Mouse (Mus musculus) 3T3-L1 (cell line): ENCODE data around the gene Slc2a6.
A peak's percentile ranks its signal among the peaks of the same experiment; 100 is the strongest.

Experiments
- DNase-seq: peaks from one replicate; pipeline ENCODE4 v3.0.0-alpha.2; 2015; ENCODE audit warnings: low read depth, low spot score

The Slc2a6 gene

DNA sequence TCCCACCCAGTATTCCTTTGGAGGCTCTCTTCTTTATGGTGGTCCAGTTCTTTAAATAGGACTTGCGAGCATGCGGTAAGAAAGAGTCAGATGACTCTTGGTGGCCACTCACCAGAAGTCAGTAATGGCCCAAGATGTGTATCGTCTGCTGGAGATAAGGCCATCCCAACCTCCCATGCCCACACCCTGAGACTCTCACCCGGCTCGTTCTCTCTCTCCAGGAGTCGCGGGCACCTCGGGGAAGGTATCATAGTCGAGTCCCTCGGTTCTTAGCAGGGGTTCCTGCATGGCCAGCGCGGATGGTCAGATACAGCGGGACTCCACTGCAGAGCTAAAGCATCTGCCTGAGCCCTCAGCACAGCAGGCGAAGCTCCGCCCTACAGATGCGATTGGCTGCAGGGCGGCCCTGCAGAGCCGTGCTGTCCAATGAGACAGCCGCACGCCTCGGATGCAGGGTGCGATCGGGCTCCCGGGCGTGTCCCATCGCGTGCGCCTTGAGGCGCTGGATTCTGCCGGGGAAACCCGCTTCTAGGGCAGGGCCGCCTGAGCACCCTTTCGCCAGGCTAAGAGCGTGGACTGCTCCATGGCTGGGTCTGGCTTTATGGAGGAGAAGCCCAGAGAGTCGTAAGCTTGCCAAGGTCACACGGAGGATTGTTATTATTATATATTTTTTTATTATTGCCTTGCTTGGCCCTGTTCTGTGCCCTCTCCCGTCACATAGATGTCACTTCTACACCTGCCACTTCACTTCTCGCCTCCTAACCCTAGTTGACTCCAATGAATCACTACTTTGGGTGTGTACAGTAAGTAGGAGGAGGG, at the start of gene Slc2a6:
Gene Slc2a6 (minus strand): TSS at position 381 of the 819 bp plus-strand sequence.
- peak; percentile 58 for DNase-seq

DNA sequence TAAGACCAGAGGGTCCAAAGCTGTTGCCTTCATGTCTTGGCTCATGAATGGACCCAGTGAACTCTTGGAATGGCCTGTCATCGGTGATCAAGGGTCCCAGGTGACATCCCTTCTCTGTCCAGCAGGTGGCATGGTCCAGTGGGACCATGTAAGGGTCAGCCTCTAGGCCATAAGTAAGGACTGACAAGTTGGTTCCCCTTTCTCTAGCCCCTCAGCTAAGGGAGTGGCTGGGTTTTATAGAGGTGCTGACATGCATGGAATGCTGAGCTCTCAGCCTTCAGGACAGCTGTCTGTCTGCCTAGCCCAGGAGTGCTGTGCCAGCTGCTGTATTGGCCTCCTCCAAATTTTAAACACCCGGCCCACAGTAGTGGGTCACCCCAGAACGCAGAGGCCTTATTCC, 47.7 kb upstream of the Slc2a6 start:
- peak; percentile 58 for DNase-seq

DNA sequence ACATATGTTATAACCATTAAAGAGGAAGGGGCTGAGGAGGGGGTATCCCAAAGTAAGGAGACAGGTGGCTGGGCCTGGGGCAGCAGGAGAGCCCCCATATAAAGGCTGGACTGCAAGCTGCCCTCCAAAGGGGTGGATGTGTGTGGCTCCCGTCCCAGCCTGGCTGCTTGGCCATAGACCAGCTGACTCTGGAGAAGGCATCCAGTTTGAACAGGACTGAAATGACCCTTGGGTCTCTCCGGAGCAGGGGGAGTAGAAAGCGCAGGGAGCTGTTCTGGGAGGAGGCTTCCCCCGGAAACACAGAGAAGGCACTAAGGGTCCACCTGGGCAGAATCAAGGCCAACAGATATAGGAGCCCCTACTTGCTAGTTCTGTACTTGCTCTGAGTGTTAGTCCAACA, 47.0 kb upstream of the Slc2a6 start:
- DNase-seq: no peak

DNA sequence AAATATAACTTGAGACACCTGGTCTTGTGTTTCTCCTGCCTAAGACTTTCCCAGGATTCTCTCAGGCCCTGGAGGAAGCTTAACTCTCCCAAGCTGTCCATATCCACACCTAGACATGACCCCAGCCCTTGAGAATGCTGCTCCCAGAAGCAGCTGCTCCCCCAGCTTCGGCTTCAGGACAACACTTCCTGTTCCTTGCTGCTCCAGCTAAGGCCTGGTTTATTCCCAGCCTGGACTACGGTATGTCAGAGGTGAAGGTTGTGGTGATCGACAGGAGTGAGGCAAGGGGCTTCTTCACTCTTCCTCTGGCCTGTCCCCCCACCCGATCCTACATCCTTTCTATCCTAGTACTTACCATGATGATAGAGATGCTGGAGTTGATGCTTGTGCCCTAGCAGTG, 45.6 kb upstream of the Slc2a6 start:
- DNase-seq: no peak

DNA sequence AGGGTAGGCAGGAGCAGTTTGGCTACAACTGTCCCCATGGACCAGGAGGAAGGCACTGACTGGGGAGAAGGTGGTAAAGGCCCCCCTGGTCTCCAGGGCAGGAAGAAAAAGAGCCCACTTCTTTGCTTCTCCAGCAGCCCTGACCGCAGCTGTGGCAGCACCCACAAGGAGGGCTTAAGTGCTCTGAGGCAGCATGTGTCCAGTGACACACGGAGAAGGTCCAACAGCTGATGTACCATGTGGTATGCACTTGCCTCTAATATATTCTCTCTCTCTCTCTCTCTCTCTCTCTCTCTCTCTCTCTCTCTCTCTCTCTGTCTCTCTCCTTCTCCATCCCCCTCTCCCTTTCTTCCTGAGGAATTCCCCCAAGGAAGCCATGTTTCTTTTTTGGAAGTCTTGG, 44.2 kb upstream of the Slc2a6 start, which contains the start of gene Mymk:
Gene Mymk (minus strand): TSS at position 202 of the 400 bp plus-strand sequence.
- DNase-seq: no peak

DNA sequence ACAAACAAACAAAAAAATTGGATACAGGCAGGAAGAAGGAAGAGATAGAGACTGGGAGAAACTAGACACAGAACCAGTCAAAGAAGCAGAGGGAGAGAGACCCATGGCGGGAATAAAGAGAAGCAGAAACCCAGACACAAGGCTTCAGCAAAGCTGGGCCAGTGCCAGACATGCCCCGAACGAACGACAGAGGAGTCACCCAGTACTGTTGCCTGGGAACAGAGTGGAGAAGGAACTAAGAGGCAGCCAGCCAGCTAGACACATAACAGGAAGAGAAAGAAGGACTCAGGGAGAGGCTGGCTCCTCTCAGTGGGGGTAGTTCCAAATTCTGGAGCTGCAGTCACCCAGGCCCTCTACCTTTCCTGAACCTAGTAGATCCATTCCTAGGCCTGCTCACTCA, 43.3 kb upstream of the Slc2a6 start:
- peak; percentile 35 for DNase-seq

DNA sequence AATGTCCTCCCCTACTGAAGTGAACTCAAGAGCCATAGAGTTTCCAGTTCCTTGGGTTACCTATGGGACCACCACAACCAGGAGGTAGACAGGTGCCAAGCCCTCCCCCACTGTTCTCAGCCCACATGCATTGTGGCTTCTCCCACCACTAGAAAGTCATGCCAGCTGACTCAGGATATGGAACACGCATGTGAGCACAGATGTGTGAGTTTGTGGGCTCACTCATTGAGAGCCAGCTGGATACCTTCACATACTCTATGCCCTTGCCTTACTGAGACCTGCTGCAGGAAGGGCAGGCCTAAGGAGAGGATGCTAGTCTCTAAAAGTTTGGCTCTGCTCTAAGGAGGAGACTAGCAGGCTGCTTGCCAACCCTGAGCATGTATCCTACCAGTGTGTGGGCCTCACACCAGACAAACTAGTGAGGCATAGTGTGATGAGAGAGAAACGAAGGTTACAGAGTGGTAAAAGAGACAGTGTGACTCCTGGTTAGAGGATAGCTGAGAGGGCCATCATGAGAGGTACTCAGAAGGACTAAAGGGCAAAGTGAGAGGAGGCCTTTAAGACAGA, 42.5 kb upstream of the Slc2a6 start:
- DNase-seq: no peak

DNA sequence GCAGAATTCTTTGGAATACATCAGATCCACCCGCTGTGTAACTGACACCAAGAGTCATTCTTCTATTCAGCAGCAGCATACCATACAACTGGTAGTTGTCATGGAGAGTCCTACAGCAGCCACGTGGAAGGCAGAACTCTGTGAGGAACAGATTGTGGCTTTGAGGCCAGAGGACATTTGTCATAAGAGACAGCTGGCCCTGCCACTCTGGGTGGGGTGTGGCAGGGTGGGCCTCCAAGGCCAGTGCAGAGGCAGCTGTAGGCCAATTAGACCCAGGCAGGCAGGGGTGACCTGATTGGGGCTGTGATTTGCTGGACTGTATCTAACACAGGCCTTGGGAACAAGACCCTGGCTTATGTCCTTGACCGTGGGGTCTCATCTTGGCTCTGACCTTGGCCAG, 41.8 kb upstream of the Slc2a6 start:
- no peak for DNase-seq

DNA sequence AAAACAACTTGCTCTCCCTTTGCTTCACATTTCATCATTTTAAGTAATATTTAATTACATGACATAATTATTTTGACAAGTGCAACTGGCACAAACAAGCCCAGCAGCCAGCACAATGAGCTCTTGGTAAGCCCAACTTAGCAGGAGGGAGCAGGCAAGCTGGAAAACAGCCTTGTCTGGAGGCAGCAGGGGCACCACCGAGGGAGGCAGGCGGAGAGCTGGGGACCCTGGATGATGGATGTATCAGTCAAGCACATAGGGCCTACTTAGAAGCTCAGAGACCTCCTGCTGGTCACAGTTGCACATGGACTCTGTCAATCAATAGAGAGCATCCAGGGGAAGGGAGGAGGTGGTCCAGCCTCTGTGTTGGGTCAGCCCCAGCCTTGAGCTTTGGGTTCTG, 40.2 kb upstream of the Slc2a6 start:
- no peak for DNase-seq

DNA sequence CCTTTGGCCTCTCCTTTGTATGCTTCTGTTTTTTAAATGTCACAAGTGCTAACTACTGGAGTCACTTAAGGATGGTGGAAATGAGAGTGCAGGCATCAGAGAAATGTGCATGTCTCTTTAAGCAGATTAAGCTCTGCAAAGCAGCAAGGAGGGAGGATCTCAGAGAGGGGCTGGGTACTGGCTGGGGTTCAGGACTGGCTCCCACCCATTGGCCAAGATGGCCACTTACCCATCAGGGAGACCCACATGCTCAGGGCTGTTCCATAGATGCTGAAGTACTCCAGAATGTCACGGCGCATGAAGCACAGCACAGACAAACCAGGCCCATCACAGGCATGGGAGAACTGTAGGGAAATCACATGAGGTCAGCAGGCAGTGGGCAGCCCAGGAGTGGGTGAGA, 39.3 kb upstream of the Slc2a6 start:
- DNase-seq: no peak

DNA sequence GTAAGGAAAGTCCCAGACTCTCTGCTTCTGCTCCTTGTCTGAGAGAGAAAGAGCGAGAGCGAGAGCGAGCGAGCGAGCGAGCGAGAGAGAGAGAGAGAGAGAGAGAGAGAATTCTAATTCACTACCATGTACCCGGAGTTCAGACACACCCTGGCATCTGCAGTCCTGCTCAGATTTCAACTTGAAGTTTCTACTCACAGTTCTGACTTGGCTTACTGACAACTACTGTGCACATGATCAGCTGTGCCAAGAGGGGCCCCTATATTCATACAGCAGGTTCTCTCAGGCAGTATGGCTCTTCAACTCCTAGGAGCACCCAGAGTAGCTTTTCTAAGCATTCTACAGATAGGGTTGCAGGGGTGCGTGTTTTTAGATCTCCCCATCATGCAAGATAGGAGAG, 31.4 kb upstream of the Slc2a6 start:
- DNase-seq: no peak

DNA sequence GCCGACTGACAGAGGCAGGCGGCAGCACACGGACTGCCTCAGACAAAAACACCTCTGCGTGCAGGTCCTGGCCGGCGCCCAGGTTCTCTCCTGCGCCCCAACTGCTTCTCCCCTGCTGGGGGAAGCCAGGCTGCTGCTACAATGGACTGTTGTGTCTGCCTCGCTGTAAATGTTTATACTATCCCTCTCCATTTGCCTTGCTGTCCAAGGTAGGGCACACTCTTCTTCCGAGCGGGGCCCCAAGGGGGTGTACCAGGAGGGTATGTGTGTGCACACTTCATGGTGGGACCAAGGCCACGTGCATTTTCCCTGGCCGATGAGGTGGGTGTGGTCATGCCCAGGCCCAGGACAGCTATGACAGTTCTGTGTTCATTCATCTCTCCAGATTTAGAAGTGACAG, 31.0 kb upstream of the Slc2a6 start:
- no peak for DNase-seq

DNA sequence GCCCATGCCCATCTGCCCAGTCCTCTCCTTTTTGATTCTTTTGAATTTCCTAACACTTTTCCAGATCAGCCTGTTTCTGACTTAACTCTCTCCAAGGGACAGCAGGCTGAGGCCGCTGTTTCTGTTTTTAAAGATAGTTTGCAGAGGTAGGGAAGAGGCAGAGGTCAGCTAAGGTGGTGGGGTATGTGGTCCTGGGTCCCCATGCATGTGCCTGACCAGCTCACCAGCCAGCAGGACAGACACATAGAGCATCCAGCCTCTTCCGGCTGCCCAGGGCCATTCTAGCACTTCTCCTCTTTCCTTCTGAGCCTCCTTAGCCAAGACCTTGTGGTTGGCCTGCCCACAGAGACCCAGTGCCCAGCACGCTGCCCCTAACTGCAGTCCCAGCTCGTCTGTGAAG, 30.5 kb upstream of the Slc2a6 start:
- DNase-seq: no peak

DNA sequence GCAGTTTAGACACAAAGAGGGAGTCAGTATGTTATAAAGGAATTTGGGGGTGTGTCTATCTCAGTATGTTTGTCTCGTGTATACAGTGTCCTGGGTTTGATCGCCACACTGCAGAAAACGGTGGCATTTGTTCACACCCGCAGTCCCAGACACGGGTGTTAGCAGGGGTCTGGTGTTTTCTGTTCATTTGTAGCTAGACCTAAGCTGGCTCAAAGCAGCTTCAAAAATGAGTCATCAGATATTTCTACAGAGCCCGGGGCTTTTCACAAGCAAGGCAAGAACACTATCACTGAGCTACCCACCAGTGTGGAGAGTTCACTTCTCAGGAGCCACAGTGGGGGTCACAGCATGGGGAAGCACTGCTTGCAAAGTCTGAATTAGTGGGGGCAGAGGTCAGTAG, 21.6 kb upstream of the Slc2a6 start:
- no peak for DNase-seq

DNA sequence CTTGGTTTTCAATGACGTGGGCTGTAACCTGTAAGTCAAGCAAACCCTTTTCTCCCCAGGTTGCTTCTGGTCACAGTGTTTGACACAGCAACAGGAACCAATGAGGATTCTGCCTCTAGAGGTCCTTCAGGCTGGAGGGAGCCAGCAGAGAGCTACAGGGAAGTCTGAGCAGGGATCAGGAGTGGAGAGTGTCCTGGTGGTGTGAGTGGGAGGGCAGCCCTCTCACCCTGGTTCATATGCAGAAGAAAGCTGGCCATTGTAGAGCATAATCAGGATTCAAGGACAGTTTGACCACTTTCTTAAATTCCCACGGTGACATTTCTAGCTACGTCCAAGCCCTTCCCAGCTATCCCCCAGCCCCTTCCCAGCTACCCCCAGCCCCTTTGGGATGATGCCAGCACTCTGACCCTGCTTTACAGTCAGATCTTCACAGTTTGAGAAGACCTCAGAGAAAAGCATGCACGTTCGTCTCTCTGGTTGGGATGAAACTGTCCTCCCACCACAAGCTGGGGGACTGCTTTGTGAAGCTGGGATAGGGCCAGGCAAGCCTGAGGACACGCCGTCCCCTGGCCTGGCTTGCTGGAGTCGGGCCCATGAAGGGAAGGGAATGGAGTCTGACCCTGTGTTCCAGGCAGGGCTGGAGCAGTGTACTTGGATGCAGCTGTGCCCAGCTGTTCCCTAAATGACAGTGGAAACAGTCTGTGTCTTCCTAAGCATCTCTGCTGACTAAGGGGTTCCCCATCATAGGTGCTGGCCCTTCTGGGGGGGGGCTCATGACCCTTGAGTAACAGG, 18.4 kb upstream of the Slc2a6 start:
- no peak for DNase-seq

DNA sequence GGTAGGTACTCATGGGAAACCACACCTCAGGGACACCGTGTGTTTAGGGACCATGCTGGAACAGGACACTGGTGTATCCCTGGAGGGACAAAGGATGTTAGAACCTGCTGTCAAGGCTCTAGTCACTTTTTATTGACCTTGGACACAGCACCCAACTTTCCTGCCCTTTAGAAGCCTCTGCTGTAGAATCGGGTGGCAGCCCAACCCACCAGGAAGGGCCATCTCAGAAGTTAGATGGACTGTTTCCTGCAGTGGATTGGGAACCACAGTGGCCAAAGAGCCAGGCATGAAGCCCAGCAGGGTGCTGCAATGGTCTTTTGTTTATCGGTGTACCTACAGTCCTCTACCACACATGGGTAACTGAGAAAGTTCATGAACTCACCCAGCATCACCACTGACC, 16.8 kb upstream of the Slc2a6 start:
- DNase-seq: no peak

DNA sequence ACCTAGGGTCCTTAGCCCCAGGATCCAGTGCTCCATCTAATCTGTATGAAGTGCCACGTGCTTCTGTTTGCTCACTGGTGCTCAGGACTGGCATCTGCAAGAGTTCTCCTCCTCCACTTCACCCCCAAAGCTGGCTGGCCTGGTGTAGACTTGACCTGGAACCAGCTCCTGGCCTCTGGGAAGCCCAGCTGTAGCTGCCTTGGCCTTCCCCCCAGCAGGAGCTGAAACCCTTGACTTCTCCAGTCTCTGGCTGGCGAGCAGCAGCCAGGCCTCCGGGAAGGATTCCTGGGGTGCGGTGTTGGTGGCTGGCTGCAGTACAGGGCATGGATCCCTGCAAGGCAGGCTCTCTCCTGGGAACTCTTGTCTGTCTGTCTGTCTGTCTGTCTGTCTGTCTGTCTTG, 16.4 kb upstream of the Slc2a6 start:
- DNase-seq: no peak

DNA sequence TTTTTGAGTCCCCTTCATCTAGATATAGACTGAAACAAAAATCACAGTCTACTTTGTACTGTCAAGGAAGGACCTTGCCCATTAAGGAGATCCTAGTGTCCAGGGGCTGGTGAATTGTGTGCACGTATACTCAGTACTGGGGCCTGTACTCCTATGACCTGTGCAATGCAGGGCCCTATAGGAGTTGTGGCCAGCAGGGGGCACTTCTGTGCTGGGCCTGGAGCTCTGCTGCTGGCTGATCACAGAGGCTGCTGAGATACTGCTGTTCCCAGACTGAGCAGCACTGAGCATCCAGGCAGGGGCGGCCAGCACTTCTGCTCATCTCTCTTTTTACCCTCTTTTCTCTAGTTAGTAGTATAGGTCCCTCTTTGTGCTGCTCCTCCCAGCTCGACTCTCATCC, 15.7 kb upstream of the Slc2a6 start:
- peak; percentile 84 for DNase-seq

DNA sequence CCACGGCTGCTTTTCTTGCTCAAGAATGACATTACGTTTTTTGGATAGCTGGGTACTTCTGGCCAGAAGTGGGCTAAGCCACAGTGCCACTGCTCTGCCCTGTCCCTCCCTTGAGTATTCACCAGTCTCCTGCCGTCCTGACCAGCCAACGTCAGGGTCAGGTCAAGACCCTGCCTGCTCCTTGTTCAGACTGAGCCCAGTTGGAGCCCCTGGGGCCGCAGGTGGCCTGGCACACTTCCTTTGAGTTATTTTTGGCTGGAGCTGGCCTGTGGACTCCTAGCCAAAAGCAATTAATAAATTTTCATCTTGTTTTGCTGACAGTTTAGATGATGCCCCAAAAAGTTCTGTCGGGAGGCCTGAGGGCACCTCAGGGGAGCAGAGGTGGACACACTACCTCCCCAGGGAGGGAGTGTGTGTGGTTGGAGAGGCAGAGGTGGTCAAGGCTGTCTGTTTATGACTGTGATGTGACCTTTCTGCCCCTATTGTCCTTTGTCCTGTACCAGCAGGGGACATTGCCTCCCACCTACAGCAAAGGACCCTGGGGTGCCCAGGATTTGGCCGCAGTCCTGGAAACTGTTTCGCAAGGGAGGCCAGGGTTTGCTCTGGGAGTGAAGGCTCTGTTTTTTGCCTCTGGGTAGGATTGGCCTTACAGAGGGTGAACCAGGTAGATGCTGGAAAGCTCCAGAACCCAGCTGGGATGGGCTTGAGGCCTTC, 14.5 kb upstream of the Slc2a6 start:
- DNase-seq: peak; percentile 22

DNA sequence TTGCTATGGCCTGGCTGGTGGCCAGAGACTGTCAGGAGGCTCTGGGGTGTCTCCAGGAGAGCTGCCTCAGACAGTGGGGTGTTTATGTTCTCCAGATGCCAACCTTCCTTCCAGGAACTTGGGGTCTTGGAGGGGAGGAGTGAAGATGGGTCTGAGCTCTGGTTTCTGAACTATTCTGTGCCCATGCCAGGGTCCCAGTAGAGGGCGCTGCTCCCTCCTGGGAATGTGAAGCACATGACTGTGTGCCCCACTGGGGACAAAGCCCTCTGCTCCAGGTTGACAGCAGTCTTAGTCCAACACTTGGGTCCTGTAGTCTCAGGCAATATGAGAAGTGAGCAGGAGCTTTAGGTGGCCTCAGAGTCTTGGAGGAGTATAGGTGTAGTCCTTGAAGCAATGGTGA, 11.5 kb upstream of the Slc2a6 start:
- DNase-seq: peak; percentile 28

DNA sequence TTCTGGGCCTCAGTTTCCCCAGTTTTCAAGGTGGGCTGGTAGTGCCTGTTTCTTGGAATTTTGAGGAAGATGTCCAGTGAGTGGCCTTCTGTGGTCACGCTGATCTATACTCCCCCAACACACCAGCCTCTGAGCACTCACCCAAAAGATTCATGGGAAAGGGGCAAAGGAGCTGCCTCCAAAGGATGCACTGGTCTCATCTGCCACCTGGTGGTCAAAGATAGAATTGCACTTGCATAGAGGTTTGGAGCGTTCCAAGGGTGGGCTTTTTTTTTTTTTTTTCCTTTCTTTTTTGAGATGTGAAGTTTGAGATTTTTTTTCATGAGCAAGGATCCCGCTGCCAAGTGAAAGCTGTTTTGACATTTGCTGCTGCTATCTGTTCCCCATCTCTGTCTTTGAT, 10.8 kb upstream of the Slc2a6 start:
- peak; percentile 81 for DNase-seq

DNA sequence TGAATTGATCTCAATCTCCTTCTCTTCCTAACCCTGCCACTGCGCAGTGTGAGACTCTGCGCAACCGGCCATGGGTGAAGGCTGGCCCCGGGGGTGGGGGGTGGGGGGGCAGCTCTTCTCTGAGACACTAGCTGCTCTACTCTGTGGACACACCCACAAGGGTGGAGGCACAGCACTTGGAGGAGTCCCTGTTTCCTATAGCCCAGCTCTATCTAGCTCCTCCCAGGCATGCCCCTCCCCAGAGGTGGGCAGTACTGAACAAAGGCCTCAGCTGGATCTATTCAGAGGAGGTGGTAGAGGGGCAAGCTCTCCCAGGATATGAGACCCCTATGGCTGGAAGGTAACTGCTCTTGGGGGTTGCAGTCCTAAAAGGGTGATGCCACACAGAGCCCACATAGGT, 9.2 kb upstream of the Slc2a6 start:
- DNase-seq: no peak
